Comparison of ENCODE assay signal across 8 mouse cellular contexts in the genomic region with DNA sequence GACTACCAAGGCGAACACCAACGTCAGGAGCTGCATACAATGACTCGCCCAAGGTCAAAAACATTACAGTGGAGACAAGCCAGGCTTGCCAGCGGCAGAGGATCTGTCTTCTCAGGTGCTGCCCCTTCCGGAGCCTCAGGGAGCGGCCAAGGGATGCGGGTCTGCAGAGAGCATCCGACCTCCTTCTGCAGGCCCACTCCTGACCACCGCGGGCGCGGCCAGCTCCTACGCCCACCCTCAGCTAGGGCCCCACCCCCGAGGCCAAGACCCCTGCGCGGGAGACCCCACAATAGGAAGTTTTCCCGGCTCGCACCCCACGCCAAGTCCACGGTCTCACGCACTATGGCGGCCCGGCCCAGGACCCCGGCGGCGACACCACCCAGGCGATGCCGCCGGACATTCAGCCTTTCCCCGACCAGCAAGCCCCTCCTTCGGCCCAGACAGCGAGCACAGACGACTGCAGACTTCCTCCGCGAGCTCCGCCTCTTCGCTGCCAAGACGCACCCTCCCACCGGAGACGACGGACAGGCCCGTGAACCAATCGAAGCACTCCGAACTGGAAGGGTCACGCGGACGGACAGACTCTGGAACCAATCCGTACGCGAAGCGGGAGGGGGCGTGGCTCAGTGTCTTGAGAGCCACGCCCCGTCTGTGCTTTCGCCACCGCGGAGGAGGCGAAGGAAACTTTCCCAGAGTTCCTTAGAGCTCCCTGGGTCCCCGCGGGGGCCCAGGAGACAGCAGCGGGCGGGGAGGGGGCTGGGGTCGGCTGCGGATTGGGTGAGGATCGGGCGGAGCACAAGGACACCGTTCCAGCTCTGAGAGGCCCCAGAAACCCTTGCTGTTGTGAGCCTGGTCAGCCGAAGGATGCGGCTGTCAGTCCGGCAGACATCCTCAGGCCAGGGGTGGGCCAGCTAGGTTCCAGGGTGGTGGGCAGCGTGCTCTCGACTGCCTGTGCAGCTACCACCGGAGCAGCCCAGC. TPM values are rescaled to one million over a fixed set of nuclear protein-coding genes. Genes with fewer than 3 reads are reported as not detected.
DNase-seq lines count a peak whose midpoint lies in the region; ATAC-seq and TF ChIP-seq lines count a peak whose summit lies in the region.

A gene (minus strand): TSS at position 492 of the 978 bp plus-strand sequence.
A gene (plus strand): TSS at position 786 of the 978 bp plus-strand sequence.

- peak within 1 kb of the TSS; percentile 84 for H3K9ac ChIP-seq in hindbrain, postnatal 0 days (replicated peaks; ENCODE audit: low read length)

- H3K4me1 ChIP-seq in hindbrain, postnatal 0 days (ENCODE audit: insufficient read depth, low read length): peaks cover 20% of the 10 kb centered on the region

- intact Hi-C loops in gastrocnemius, adult 2 months (cut with DNase I): loop anchor here (5.0 to 10.0 kb wide), 3 partner anchors 70 to 637 kb away; a partner anchor contains a TSS
- intact Hi-C loops in left cerebral cortex, adult 2 months (cut with DNase I): loop anchor here (2.0 to 5.0 kb wide), 2 partner anchors 70 to 175 kb away; a partner anchor contains a TSS

- peak within 1 kb of the TSS; percentile 86 for H3K4me3 ChIP-seq in gastrocnemius, adult 2 months
- peak within 1 kb of the TSS; percentile 86 for H3K4me3 ChIP-seq in hindbrain, postnatal 0 days (ENCODE audit: low read length)
- peak within 1 kb of the TSS; percentile 87 for H3K4me3 ChIP-seq in left cerebral cortex, adult 2 months

- TF ChIP-seq CTCF in gastrocnemius, adult 2 months (IDR thresholded peaks at IDR 0.05): peak; percentile 14; the same call in 1 of the 2 replicates
- TF ChIP-seq CTCF in hindbrain, postnatal 0 days (IDR thresholded peaks at IDR 0.05; ENCODE audit: low read depth): peak; percentile 38
- peak; percentile 21 for TF ChIP-seq CTCF in left cerebral cortex, adult 2 months (IDR thresholded peaks at IDR 0.05)

- 1% methylated on average over 71 of the region's 73 CpGs for WGBS in hindbrain, postnatal 0 days

- H3K27ac ChIP-seq in gastrocnemius, adult 2 months: peak within 1 kb of the TSS; percentile 99
- peak within 1 kb of the TSS; percentile 99 for H3K27ac ChIP-seq in hindbrain, postnatal 0 days
- peak within 1 kb of the TSS; percentile 97 for H3K27ac ChIP-seq in left cerebral cortex, adult 2 months

- no peaks in the 10 kb centered on the region for H3K9me3 ChIP-seq in hindbrain, postnatal 0 days (ENCODE audit: low read length)

- H3K27me3 ChIP-seq in hindbrain, postnatal 0 days (ENCODE audit: insufficient read depth, low read length): no peaks in the 10 kb centered on the region

- H3K4me2 ChIP-seq in hindbrain, postnatal 0 days (ENCODE audit: low read depth, low read length): peak within 1 kb of the TSS; percentile 95

- ATAC-seq in common myeloid progenitor, adult 5-6 weeks (replicated peaks; ENCODE audit: low read depth, poor library complexity, severe bottlenecking): peak; percentile 91
- ATAC-seq in hindbrain, postnatal 0 days: peak; percentile 96
- peak; percentile 87 for ATAC-seq in megakaryocyte, adult 5-6 weeks (ENCODE audit: poor library complexity, severe bottlenecking)

- H3K36me3 ChIP-seq in hindbrain, postnatal 0 days (ENCODE audit: insufficient read depth, low read length): peaks cover 12% of the 10 kb centered on the region; the same call in 1 of the 2 replicates

- DNase-seq in ZHBTc4 (ENCODE audit: low read depth, low spot score): peak; percentile 100
- DNase-seq in gastrocnemius, adult 2 months: peak; percentile 100
- peak; percentile 100 for DNase-seq in hindbrain, postnatal 0 days (ENCODE audit: low spot score)
- peak; percentile 100 for DNase-seq in left cerebral cortex, adult 2 months (ENCODE audit: extremely low spot score in 1 of 2, low spot score in 2 of 2)
- DNase-seq in right cerebral cortex, adult 2 months (ENCODE audit: low spot score in 2 of 2): peak; percentile 100
- DNase-seq in urinary bladder, postnatal 14 days (ENCODE audit: low spot score): peak; percentile 100

RNA-seq across cellular contexts. Expression of the first gene that starts in this region (rescaled TPM):
- 61.3 and 77.8 TPM in 2 replicates for total RNA-seq in common myeloid progenitor, adult 5-6 weeks (2017)
- 10 to 100 TPM; 24.1 to 32.5 TPM for total RNA-seq in gastrocnemius, adult 2 months (2021)
- total RNA-seq in hindbrain, postnatal 0 days (2014; rRNA removed): 85.1 and 102 TPM in 2 replicates
- polyA plus RNA-seq in hindbrain, postnatal 0 days (2015; fragmentation: Nextera tagmentation; extraction: Ambion mirVana): 85.0 and 85.7 TPM in 2 replicates
- 100 to 1,000 TPM; 114 to 123 TPM for total RNA-seq in left cerebral cortex, adult 2 months (2021)
- total RNA-seq in megakaryocyte, adult 5-6 weeks (2015): 62.1 and 65.4 TPM in 2 replicates
- 73.0 and 114 TPM in 2 replicates for total RNA-seq in megakaryocyte, adult 5-6 weeks (2017)

RNA-seq across cellular contexts. Expression of the second gene that starts in this region (rescaled TPM):
- total RNA-seq in common myeloid progenitor, adult 5-6 weeks (2017): 25.7 and 27.5 TPM in 2 replicates
- total RNA-seq in gastrocnemius, adult 2 months (2021): 10 to 100 TPM; 20.8 to 26.3 TPM
- 42.6 and 43.4 TPM in 2 replicates for total RNA-seq in hindbrain, postnatal 0 days (2014; rRNA removed)
- 35.7 and 36.7 TPM in 2 replicates for polyA plus RNA-seq in hindbrain, postnatal 0 days (2015; fragmentation: Nextera tagmentation; extraction: Ambion mirVana)
- total RNA-seq in left cerebral cortex, adult 2 months (2021): 10 to 100 TPM; 60.3 to 69.0 TPM
- 42.3 and 52.2 TPM in 2 replicates for total RNA-seq in megakaryocyte, adult 5-6 weeks (2015)
- 23.3 and 32.1 TPM in 2 replicates for total RNA-seq in megakaryocyte, adult 5-6 weeks (2017)

Comparison
In these comparisons a context has a peak if more than half of its experiments do, and no peak if none do; other contexts are left out.
1. Peak in every context shown above with its lines: DNase-seq, ATAC-seq, H3K4me3 ChIP-seq and H3K27ac ChIP-seq.